Comparison of ENCODE assay signal across 9 mouse cellular contexts in the genomic region with DNA sequence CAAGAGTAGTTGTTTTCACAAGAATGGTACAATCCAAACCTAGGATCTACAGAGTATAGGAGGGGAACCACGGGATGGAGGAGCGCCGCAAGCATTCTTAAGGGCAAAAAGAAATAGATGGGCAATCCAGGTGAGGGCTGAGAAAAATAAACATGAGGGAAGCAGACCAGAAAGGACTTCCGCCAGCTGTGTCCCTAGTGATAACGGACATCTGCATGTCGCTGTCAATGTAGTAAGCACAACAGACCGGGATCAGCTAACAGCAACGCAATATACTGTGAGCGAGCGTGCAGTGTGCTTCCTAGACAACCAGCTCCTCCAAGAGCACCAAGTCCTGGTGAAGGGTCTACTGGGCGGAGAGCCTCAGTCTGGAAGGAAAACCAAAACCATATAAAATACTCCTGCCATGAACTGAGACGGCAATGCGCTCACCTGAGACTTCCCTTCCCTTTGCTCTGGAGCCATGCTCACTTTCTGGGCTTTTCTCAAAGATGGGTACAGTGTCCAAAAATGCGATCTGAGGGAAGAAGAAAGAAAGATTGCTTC. TPM values are rescaled to one million over a fixed set of nuclear protein-coding genes. Genes with fewer than 3 reads are reported as not detected.
DNase-seq lines count a peak whose midpoint lies in the region; ATAC-seq and TF ChIP-seq lines count a peak whose summit lies in the region.
"Had no signal": no experiment of that assay in that cellular context is flagged by ENCODE, and none has a peak within 500 bp of the region (broad histone marks: within the 10 kb centered on the region; RNA-seq: fewer than 3 reads in every experiment).

No protein-coding gene starts in this region.

- H3K27ac ChIP-seq in kidney, postnatal 0 days, result no peak overlapping the region
- H3K27ac ChIP-seq in embryonic facial prominence, embryonic 10.5 days (replicated peaks), result no peak overlapping the region
- peak overlapping the region; percentile 86 for H3K27ac ChIP-seq in hindbrain, embryonic 16.5 days (ENCODE audit: low read depth, low read length)
- peak overlapping the region; percentile 89 for H3K27ac ChIP-seq in midbrain, embryonic 16.5 days (ENCODE audit: low read length)

- ATAC-seq in kidney, postnatal 0 days (replicated peaks; ENCODE audit: low FRiP score, low read depth), result no peak
- no peak for ATAC-seq in hindbrain, embryonic 16.5 days
- ATAC-seq in midbrain, embryonic 16.5 days, result peak; percentile 18; the same call in 1 of the 2 replicates

- DNase-seq in kidney, postnatal 0 days (ENCODE audit: low spot score), result peak; percentile 8
- DNase-seq in kidney, postnatal 4 days, result no peak
- no peak for DNase-seq in embryonic facial prominence, embryonic 10.5 days (ENCODE audit: low spot score)
- DNase-seq in right cerebral cortex, postnatal 36 days (ENCODE audit: low spot score in 2 of 2), result no peak
- no peak for DNase-seq in adrenal gland, postnatal 36 days
- no peak for DNase-seq in frontal cortex, postnatal 14 days (ENCODE audit: low spot score in 2 of 2)

- H3K4me2 ChIP-seq in kidney, postnatal 0 days (ENCODE audit: low read length), result peak overlapping the region; percentile 96
- H3K4me2 ChIP-seq in hindbrain, embryonic 16.5 days (ENCODE audit: low read length), result peak overlapping the region; percentile 88
- H3K4me2 ChIP-seq in midbrain, embryonic 16.5 days (ENCODE audit: low read length), result peak overlapping the region; percentile 61

- H3K9ac ChIP-seq in kidney, postnatal 0 days (ENCODE audit: low read depth, low read length), result peak overlapping the region; percentile 57
- peak overlapping the region; percentile 76 for H3K9ac ChIP-seq in hindbrain, embryonic 16.5 days (ENCODE audit: low read depth, low read length)
- H3K9ac ChIP-seq in midbrain, embryonic 16.5 days (ENCODE audit: low read depth, low read length), result peak overlapping the region; percentile 92

- H3K36me3 ChIP-seq in kidney, postnatal 0 days (ENCODE audit: insufficient read depth, low read length), result no peaks in the 10 kb centered on the region
- H3K36me3 ChIP-seq in embryonic facial prominence, embryonic 10.5 days (replicated peaks), result no peaks in the 10 kb centered on the region
- H3K36me3 ChIP-seq in hindbrain, embryonic 16.5 days (ENCODE audit: control insufficient read depth, insufficient read depth, low read length), result no peaks in the 10 kb centered on the region
- no peaks in the 10 kb centered on the region for H3K36me3 ChIP-seq in midbrain, embryonic 16.5 days (ENCODE audit: control insufficient read depth, insufficient read depth, low read length)

- H3K9me3 ChIP-seq in kidney, postnatal 0 days (replicated peaks; ENCODE audit: low read length), result no peaks in the 10 kb centered on the region
- no peaks in the 10 kb centered on the region for H3K9me3 ChIP-seq in embryonic facial prominence, embryonic 10.5 days
- H3K9me3 ChIP-seq in hindbrain, embryonic 16.5 days (ENCODE audit: control insufficient read depth, low read length), result no peaks in the 10 kb centered on the region
- H3K9me3 ChIP-seq in midbrain, embryonic 16.5 days (replicated peaks; ENCODE audit: control insufficient read depth, low read length, poor library complexity, severe bottlenecking), result no peaks in the 10 kb centered on the region

- no peaks in the 10 kb centered on the region for H3K4me1 ChIP-seq in kidney, postnatal 0 days (replicated peaks; ENCODE audit: insufficient read depth, low read length)
- H3K4me1 ChIP-seq in embryonic facial prominence, embryonic 10.5 days, result peaks cover 12% of the 10 kb centered on the region
- peaks cover 5% of the 10 kb centered on the region for H3K4me1 ChIP-seq in hindbrain, embryonic 16.5 days (ENCODE audit: control insufficient read depth, insufficient read depth, low read depth, low read length)
- peaks cover 5% of the 10 kb centered on the region; the same call in 1 of the 2 replicates for H3K4me1 ChIP-seq in midbrain, embryonic 16.5 days (ENCODE audit: control insufficient read depth, insufficient read depth, low read length)

- 13% methylated on average over 14 of the region's 14 CpGs for WGBS in kidney, postnatal 0 days
- WGBS in embryonic facial prominence, embryonic 10.5 days, result 30% methylated on average over 14 of the region's 14 CpGs
- 19% methylated on average over 14 of the region's 14 CpGs for WGBS in hindbrain, embryonic 16.5 days
- WGBS in midbrain, embryonic 16.5 days, result 23% methylated on average over 14 of the region's 14 CpGs

- no peak for TF ChIP-seq CTCF in kidney, postnatal 0 days (IDR thresholded peaks at IDR 0.05; ENCODE audit: low read depth)

- H3K4me3 ChIP-seq in kidney, postnatal 0 days (replicated peaks; ENCODE audit: low read depth, low read length), result peak overlapping the region; percentile 72
- peak overlapping the region; percentile 70 for H3K4me3 ChIP-seq in embryonic facial prominence, embryonic 10.5 days
- peak overlapping the region; percentile 60 for H3K4me3 ChIP-seq in hindbrain, embryonic 16.5 days (ENCODE audit: low read length)
- H3K4me3 ChIP-seq in midbrain, embryonic 16.5 days (ENCODE audit: low read depth, low read length), result peak overlapping the region; percentile 70

- H3K27me3 ChIP-seq in kidney, postnatal 0 days (ENCODE audit: insufficient read depth, low read length), result no peaks in the 10 kb centered on the region
- H3K27me3 ChIP-seq in embryonic facial prominence, embryonic 10.5 days (replicated peaks; ENCODE audit: low read depth, poor library complexity, severe bottlenecking), result peaks cover 25% of the 10 kb centered on the region
- no peaks in the 10 kb centered on the region for H3K27me3 ChIP-seq in hindbrain, embryonic 16.5 days (replicated peaks; ENCODE audit: control insufficient read depth, insufficient read depth, low read length)
- H3K27me3 ChIP-seq in midbrain, embryonic 16.5 days (ENCODE audit: control insufficient read depth, insufficient read depth, low read depth, low read length), result no peaks in the 10 kb centered on the region

RNA-seq across cellular contexts. Expression of a gene that starts 0.9 kb away (rescaled TPM):
- 1.6 and 1.7 TPM in 2 replicates for polyA plus RNA-seq in kidney, postnatal 0 days (2015; fragmentation: Nextera tagmentation; extraction: Ambion mirVana)
- 0.75 and 0.79 TPM in 2 replicates for polyA plus RNA-seq in embryonic facial prominence, embryonic 10.5 days (2016; fragmentation: Nextera tagmentation; extraction: Ambion mirVana)
- 4.7 and 4.9 TPM in 2 replicates for polyA plus RNA-seq in hindbrain, embryonic 16.5 days (2015; fragmentation: Nextera tagmentation; extraction: Ambion mirVana)
- 4.9 and 6.1 TPM in 2 replicates for polyA plus RNA-seq in midbrain, embryonic 16.5 days (2015; fragmentation: Nextera tagmentation; extraction: Ambion mirVana)
- 1 to 10 TPM; 2.8 TPM for total RNA-seq in adrenal gland, postnatal 36 days (2021)

RNA-seq across cellular contexts. Expression of a gene that starts 13.0 kb away (rescaled TPM):
- not detected in 2 replicates for polyA plus RNA-seq in kidney, postnatal 0 days (2015; fragmentation: Nextera tagmentation; extraction: Ambion mirVana)
- polyA plus RNA-seq in embryonic facial prominence, embryonic 10.5 days (2016; fragmentation: Nextera tagmentation; extraction: Ambion mirVana), result not detected in 2 replicates
- not detected in 2 replicates for polyA plus RNA-seq in hindbrain, embryonic 16.5 days (2015; fragmentation: Nextera tagmentation; extraction: Ambion mirVana)
- not detected in 2 replicates for polyA plus RNA-seq in midbrain, embryonic 16.5 days (2015; fragmentation: Nextera tagmentation; extraction: Ambion mirVana)
- not detected for total RNA-seq in adrenal gland, postnatal 36 days (2021)
- total RNA-seq: left cerebral cortex, adult 18-20 months had no signal

RNA-seq across cellular contexts. Expression of a gene that starts 14.6 kb away (rescaled TPM):
- 10.8 and 10.9 TPM in 2 replicates for polyA plus RNA-seq in kidney, postnatal 0 days (2015; fragmentation: Nextera tagmentation; extraction: Ambion mirVana)
- polyA plus RNA-seq in embryonic facial prominence, embryonic 10.5 days (2016; fragmentation: Nextera tagmentation; extraction: Ambion mirVana), result 21.3 and 21.6 TPM in 2 replicates
- polyA plus RNA-seq in hindbrain, embryonic 16.5 days (2015; fragmentation: Nextera tagmentation; extraction: Ambion mirVana), result 41.3 and 42.6 TPM in 2 replicates
- 52.5 and 56.4 TPM in 2 replicates for polyA plus RNA-seq in midbrain, embryonic 16.5 days (2015; fragmentation: Nextera tagmentation; extraction: Ambion mirVana)
- 1 to 10 TPM; 5.6 to 9.3 TPM for total RNA-seq in adrenal gland, postnatal 36 days (2021)

RNA-seq across cellular contexts. Expression of a gene that starts 23.0 kb away (rescaled TPM):
- not detected in 2 replicates for polyA plus RNA-seq in kidney, postnatal 0 days (2015; fragmentation: Nextera tagmentation; extraction: Ambion mirVana)
- not detected in 2 replicates for polyA plus RNA-seq in embryonic facial prominence, embryonic 10.5 days (2016; fragmentation: Nextera tagmentation; extraction: Ambion mirVana)
- not detected in 2 replicates for polyA plus RNA-seq in hindbrain, embryonic 16.5 days (2015; fragmentation: Nextera tagmentation; extraction: Ambion mirVana)
- polyA plus RNA-seq in midbrain, embryonic 16.5 days (2015; fragmentation: Nextera tagmentation; extraction: Ambion mirVana), result not detected in 2 replicates
- total RNA-seq in adrenal gland, postnatal 36 days (2021), result not detected
- total RNA-seq: left cerebral cortex, adult 18-20 months had no signal

RNA-seq across cellular contexts. Expression of a gene that starts 35.8 kb away (rescaled TPM):
- polyA plus RNA-seq in kidney, postnatal 0 days (2015; fragmentation: Nextera tagmentation; extraction: Ambion mirVana), result not detected in 2 replicates
- not detected in 2 replicates for polyA plus RNA-seq in embryonic facial prominence, embryonic 10.5 days (2016; fragmentation: Nextera tagmentation; extraction: Ambion mirVana)
- polyA plus RNA-seq in hindbrain, embryonic 16.5 days (2015; fragmentation: Nextera tagmentation; extraction: Ambion mirVana), result not detected in 2 replicates
- not detected in 2 replicates for polyA plus RNA-seq in midbrain, embryonic 16.5 days (2015; fragmentation: Nextera tagmentation; extraction: Ambion mirVana)
- total RNA-seq in adrenal gland, postnatal 36 days (2021), result not detected
- total RNA-seq: left cerebral cortex, adult 18-20 months had no signal

Comparison
In these comparisons a context has a peak if more than half of its experiments do, and no peak if none do; other contexts are left out.
1. H3K27ac ChIP-seq: peak in hindbrain, embryonic 16.5 days (single experiment) and midbrain, embryonic 16.5 days (single experiment); none in kidney, postnatal 0 days (single experiment) and embryonic facial prominence, embryonic 10.5 days (single experiment).
2. Peak in every context shown above with its lines, with median percentiles within 50 percentile points of each other: H3K4me2 ChIP-seq, H3K4me3 ChIP-seq and H3K9ac ChIP-seq.